Mouse (Mus musculus) spleen, adult 2 months (tissue): ENCODE data around the gene Zrsr1. TPM values are rescaled to one million over a fixed set of nuclear protein-coding genes. Genes with fewer than 3 reads are reported as not detected.

ENCODE experiments used
- DNase-seq, 2 experiments: peaks; one replicate each; pipeline versions ENCODE4 v3.0.0 to v3.0.0-alpha.2; 2012 to 2021; ENCODE audit warnings: low spot score in 2 of 2, low read depth in 1 of 2
- H3K27ac ChIP-seq: fragments of 200-500 bp; 2 replicates; pipeline ENCODE4 v1.5.1; 2012; ENCODE audit warnings: low read length, inconsistent platforms; ENCODE audit not compliant: insufficient read depth
- H3K27me3 ChIP-seq: fragments of 200-500 bp; 2 replicates; pipeline ENCODE4 v1.6.1; 2012; ENCODE audit warnings: mild to moderate bottlenecking, moderate library complexity, low read length, inconsistent platforms; ENCODE audit not compliant: control insufficient read depth, insufficient read depth
- H3K36me3 ChIP-seq: fragments of 200-500 bp; 2 replicates; pipeline ENCODE4 v1.6.1; 2012; ENCODE audit warnings: mild to moderate bottlenecking, low read length, inconsistent platforms; ENCODE audit not compliant: control insufficient read depth, insufficient read depth
- H3K4me1 ChIP-seq: fragments of 200-500 bp; 2 replicates; pipeline ENCODE4 v1.6.1; 2011; ENCODE audit warnings: inconsistent platforms; ENCODE audit not compliant: control insufficient read depth, insufficient read depth, insufficient read length
- H3K4me3 ChIP-seq: fragments of 200-500 bp; 2 replicates; pipeline ENCODE4 v1.5.1; 2011; ENCODE audit warnings: mild to moderate bottlenecking, inconsistent platforms; ENCODE audit not compliant: insufficient read depth, insufficient read length; ENCODE audit errors: extremely low read depth
- CTCF ChIP-seq: fragments of 200-500 bp; IDR thresholded peaks from 2 replicates; pipeline ENCODE4 v1.5.1; 2011; ENCODE audit warnings: mild to moderate bottlenecking, inconsistent platforms; ENCODE audit not compliant: insufficient read depth, insufficient read length, insufficient replicate concordance; ENCODE audit errors: extremely low read depth
- POLR2A ChIP-seq: fragments of 200-500 bp; IDR thresholded peaks from 2 replicates; pipeline ENCODE4 v1.6.1; 2011; ENCODE audit warnings: low read depth, low read length, inconsistent platforms
- WGBS: fragments of 180-500 bp; shearing (Covaris S2); methylation state at CpG from one replicate; pipeline ENCODE4 v1.1.7; 2018; 5-methylcytosine and 5-hydroxymethylcytosine counted together
- polyA plus RNA-seq: library from polyadenylated mRNA; depleted of rRNA; stranded (reverse); fragments of >200 nt; gene quantifications from 2 replicates; pipeline ENCODE4 v1.2.3, GENCODE M21; 2012; rRNA removed

Gene Zrsr1
- polyA plus RNA-seq: 4.8 and 5.4 TPM in 2 replicates

DNA sequence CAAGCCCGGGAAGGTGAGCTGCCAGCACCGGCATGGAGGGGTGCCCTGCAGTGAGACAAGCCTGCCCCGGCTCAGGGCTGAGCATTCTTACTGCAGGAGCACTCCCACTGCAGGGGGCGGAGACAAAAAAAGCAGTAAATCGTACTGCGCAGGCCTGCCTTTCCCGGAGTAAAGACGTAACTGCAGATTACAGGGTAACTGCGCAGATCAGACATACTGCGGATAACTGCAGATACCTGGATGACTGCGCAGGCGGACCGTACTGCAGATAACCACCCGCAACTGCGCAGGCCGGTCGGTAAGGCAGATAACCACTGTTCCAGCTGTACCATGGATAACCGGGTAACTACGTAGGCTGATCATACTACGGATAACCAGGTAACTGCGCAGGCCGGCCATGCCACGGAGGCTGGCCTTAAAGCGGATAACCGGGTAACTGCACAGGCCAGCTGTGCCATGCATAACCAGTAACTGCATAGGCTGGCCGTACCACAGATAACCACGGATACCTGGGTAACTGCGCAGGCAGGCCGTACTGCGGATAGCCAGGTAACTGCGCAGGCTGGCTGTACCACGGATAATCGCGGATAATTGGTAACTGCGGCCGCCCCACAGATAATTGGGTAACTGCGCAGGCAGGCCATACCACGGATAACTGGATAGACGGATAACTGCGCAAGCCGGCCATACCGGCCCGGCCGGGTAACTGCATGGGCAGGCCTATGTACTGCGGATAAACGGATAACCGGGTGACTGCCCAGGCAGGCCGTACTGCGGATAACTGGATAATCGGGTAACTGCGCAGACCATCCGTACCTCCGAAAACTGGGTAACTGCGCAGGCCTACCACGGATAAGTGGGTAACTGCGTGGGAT lies at the start of gene Zrsr1:
Gene Zrsr1, plus strand, starts transcription at position 171 of the 875 bp plus-strand sequence.
- WGBS: 51% methylated on average over 56 of the region's 56 CpGs
- Histone ChIP-seq H3K27ac (peak within 1 kb of the TSS; percentile 70), H3K4me1 (0 out of 2 replicates have a peak, but pooled peaks cover 3% of the 10 kb centered on the region)

DNA sequence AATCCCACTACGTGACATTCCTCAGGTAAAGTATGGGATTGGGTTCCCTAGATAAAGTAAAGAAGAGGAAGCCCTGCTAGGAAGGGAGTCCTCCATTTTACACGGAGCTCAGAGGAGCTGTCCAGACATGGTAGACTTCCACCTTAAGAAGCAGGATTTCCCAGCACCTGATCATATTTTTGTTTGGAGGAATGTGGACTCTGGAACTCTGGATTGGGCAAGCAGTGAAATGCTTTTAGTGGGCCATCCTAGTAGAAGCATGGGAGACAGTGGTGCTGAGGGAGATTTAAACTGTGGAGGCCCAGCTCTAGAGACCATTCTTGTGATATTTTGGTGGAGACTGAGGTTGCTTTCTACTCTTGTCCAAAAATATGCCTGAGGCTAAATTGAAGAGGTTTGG lies 49.3 kb upstream of the Zrsr1 start:
- H3K27me3 ChIP-seq: no peaks in the 10 kb centered on the region
- 85% methylated on average over 2 of the region's 2 CpGs for WGBS
- no peak overlapping the region for H3K4me3 ChIP-seq
- no peak for TF ChIP-seq CTCF
- no peak for TF ChIP-seq POLR2A
- H3K36me3 ChIP-seq: no peaks in the 10 kb centered on the region
- no peak for DNase-seq
- H3K27ac ChIP-seq: no peak overlapping the region
- peaks cover 3% of the 10 kb centered on the region for H3K4me1 ChIP-seq

More for the DNA sequence above, at the start of gene Zrsr1:
- TF ChIP-seq POLR2A (peak; percentile 49; the same call in 1 of the 2 replicates), CTCF (no peak)
- H3K36me3 ChIP-seq: no peaks in the 10 kb centered on the region
- H3K4me3 ChIP-seq: peak within 1 kb of the TSS; percentile 71
- peak; percentile 59 to 62 for DNase-seq
- H3K27me3 ChIP-seq: no peaks in the 10 kb centered on the region

DNA sequence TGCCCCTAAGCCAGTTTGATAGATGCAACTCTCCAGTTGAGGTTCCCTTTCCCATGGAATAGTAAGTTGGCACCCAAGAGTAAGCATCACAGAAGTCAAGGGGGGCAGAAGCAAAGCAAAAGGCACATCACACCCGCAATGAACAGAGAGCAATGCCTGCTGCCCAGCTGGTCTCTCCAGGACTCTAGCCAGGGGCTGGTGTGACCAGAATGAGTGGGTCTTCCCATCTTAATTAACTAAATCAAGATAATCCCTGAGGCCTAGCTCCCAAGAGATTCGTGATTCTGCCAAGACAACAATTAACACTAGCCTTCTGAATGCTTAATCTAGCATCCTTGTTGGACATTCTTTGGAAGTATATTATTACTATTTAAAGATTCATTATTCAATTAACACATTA lies 48.2 kb upstream of the Zrsr1 start:
- DNase-seq: no peak
- WGBS: 93% methylated on average over 2 of the region's 2 CpGs
- no peaks in the 10 kb centered on the region for H3K27me3 ChIP-seq
- H3K27ac ChIP-seq: no peak overlapping the region
- peaks cover 6% of the 10 kb centered on the region for H3K4me1 ChIP-seq
- TF ChIP-seq CTCF: no peak
- TF ChIP-seq POLR2A: no peak
- no peak overlapping the region for H3K4me3 ChIP-seq
- no peaks in the 10 kb centered on the region for H3K36me3 ChIP-seq

DNA sequence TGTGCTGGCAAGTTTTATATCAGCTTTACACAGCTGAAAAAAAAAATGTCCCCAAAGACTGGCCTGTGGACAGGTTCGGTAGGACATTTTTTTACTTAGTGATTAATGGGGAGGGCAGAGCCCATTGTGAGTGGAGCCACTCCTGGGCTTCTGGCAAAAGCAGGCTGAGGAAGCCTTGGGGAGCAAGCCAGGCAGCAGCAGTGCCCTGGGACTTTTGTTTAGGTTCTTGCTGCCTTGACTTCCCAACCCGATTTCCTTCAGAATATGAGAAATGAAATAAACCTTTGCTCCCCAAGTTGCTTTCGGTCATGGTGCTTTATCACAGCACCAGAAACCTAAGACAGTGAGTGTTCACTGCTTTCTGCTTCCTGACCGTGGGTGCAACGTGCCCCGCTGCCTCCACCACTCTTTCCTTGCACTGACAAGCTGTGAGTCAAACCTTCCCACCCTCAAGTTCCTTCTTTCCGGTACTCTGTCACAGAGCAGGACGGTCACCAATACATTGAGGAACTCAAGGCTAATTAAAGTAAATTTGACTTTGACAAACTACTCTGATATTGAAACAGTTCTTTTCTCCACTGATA lies 43.1 kb upstream of the Zrsr1 start:
- 15% methylated on average over 8 of the region's 8 CpGs for WGBS
- DNase-seq: peak in 1 of 2 experiments; percentile 18
- Histone ChIP-seq H3K4me3 (no peak overlapping the region), H3K36me3 (no peaks in the 10 kb centered on the region), H3K27ac (no peak overlapping the region), H3K4me1 (peaks cover 7% of the 10 kb centered on the region; the same call in 1 of the 2 replicates), H3K27me3 (no peaks in the 10 kb centered on the region)
- TF ChIP-seq POLR2A (no peak), CTCF (no peak)

DNA sequence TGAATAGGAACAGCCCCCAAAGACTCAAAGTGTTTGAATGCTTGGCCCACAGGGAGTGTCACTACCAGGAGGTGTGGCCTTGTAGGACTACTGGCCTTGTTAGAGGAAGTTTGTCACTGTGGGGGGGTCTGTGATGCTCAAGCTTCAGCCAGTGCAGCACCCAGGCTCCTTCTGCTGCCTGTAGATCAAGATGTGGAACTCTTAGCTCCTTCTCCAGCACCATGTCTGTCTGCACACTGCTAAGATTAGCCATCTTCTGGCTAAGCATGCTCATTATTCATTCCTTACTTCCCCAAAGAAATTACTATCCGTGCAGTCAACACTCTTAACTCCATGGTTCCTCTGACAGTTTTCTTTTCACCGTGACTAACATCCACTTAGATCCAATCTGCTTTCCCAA lies 41.7 kb upstream of the Zrsr1 start:
- H3K27me3 ChIP-seq: no peaks in the 10 kb centered on the region
- TF ChIP-seq CTCF (no peak), POLR2A (no peak)
- 73% methylated on average over 2 of the region's 2 CpGs for WGBS
- no peak overlapping the region for H3K27ac ChIP-seq
- H3K4me1 ChIP-seq: peaks cover 7% of the 10 kb centered on the region; the same call in 1 of the 2 replicates
- no peak for DNase-seq
- H3K36me3 ChIP-seq: no peaks in the 10 kb centered on the region
- H3K4me3 ChIP-seq: no peak overlapping the region

DNA sequence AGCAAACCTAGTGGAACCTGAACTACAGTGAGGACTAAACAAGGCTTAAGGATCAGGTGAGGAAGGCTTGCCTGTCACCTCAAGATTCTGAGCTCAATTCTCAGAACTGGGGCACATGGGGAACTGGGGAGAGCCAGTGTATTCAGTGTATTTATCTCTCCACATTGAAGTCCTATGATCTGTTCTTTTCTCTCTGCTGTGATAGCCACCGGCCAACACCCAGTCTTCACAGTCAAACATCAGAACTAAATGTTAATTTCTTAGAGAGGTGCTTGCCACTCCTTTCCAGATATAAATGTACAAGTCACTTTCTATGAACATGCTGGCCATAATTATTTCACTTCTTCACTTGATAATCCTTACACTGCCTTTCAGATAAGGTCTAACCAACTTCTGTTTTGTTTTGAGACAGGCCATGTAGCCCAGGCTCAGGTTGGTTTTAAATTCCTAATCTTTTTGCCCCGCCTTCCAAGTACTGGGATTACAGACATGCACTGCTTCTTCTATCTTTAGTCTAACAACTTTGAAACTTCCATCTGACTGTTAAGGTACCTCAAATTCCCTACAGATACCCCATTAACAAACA lies 40.4 kb upstream of the Zrsr1 start:
- H3K27me3 ChIP-seq: no peaks in the 10 kb centered on the region
- no peak overlapping the region for H3K27ac ChIP-seq
- DNase-seq: no peak
- TF ChIP-seq POLR2A: no peak
- TF ChIP-seq CTCF: no peak
- no peak overlapping the region for H3K4me3 ChIP-seq
- 85% methylated on average over 2 of the region's 2 CpGs for WGBS
- H3K36me3 ChIP-seq: no peaks in the 10 kb centered on the region
- peaks cover 12% of the 10 kb centered on the region; the same call in 1 of the 2 replicates for H3K4me1 ChIP-seq
